Mouse (Mus musculus) limb, embryonic 10.5 days (tissue): ENCODE measurements around the gene Usp29. TPM values are rescaled to one million over a fixed set of nuclear protein-coding genes. Genes with fewer than 3 reads are reported as not detected.
"Not testable (repeated sequence)": the region's sequence is repeated elsewhere in the genome, so short reads cannot be mapped to it uniquely, and the experiment has no call there.

Source experiments
- DNase-seq: peaks from one replicate; pipeline ENCODE4 v3.0.0-alpha.2; 2017; ENCODE audit warnings: low spot score
- H3K27ac ChIP-seq: fragments of 300-500 bp; sonication (generic); 2 replicates; pipeline ENCODE4 v1.5.1; 2016; ENCODE audit warnings: mild to moderate bottlenecking
- H3K27me3 ChIP-seq: fragments of 300-500 bp; sonication (generic); 2 replicates; pipeline ENCODE4 v1.6.1; 2016; ENCODE audit warnings: low read depth, mild to moderate bottlenecking; ENCODE audit not compliant: poor library complexity, severe bottlenecking
- H3K36me3 ChIP-seq: fragments of 300-500 bp; sonication (generic); 2 replicates; pipeline ENCODE4 v1.6.1; 2016; ENCODE audit warnings: mild to moderate bottlenecking, moderate library complexity
- H3K4me1 ChIP-seq: fragments of 300-500 bp; sonication (generic); 2 replicates; pipeline ENCODE4 v1.6.1; 2016
- H3K4me3 ChIP-seq: fragments of 300-500 bp; sonication (generic); 2 replicates; pipeline ENCODE4 v1.5.1; 2016; ENCODE audit warnings: mild to moderate bottlenecking, moderate library complexity
- H3K9me3 ChIP-seq: fragments of 300-500 bp; sonication (generic); replicated peaks from 2 replicates; pipeline ENCODE4 v1.6.1; 2016; ENCODE audit warnings: mild to moderate bottlenecking
- WGBS: fragments of 180-500 bp; shearing (Covaris S2); methylation state at CpG from one replicate; pipeline ENCODE4 v1.1.7; 2016; 5-methylcytosine and 5-hydroxymethylcytosine counted together
- microRNA counts: library from miRNA; unstranded; fragments of <30 nt; microRNA quantifications from one replicate; lab custom pipeline; 2017
- microRNA-seq: library from miRNA; unstranded; fragments of <30 nt; microRNA quantifications from one replicate; pipeline ENCODE4, GENCODE M21; 2017
- polyA plus RNA-seq: library from polyadenylated mRNA; unstranded; fragments of >200 nt; fragmentation: Nextera tagmentation; extraction: Ambion mirVana; gene quantifications from 2 replicates; pipeline ENCODE4 v1.2.1, GENCODE M21; 2016

Usp29 gene
- polyA plus RNA-seq, 1 experiment from 2014 or later, result 25.4 TPM

DNA sequence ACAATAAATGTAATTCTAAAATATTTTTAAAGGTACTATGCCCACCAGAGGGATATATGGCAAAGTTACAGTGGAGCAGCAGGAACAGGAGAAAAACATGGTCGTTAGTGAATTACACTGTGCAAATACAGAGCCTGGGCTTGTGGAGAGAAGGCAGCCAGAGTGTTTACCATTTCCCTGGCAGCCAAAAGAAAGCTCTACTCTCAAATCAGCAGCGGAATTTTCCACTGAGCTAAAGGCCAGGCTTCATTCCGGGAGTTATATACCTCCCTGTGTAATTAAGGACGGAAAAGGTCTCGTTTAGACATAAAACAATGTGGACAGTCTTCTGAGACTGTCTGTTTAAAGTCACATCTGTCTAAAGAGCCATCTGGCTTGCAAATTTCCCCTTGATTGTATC, 204.4 kb downstream of the Usp29 start:
- H3K9me3 ChIP-seq, result no peaks in the 10 kb centered on the region
- DNase-seq, result no peak
- 42% methylated on average over 5 of the region's 5 CpGs for WGBS

DNA sequence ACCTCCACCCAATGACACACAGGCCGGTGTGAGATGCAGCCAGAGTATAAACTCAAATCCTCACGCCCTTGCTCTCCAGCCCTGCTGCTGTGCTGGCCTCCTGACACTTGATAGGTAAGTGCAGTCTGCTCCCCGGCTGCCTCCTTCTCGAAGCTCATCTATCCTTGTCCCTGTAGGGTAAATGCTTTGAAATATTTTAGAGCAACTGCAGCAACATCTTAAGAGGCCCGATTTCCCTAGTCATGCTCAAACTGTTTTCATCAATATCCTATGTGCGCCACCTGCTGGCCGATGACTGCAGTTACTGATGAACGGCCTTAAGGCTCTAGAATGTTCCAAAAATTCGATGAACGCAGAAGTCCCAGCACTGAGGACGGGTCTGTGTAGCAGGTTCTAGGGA, 206.7 kb downstream of the Usp29 start:
- 46% methylated on average over 11 of the region's 11 CpGs for WGBS
- peak; percentile 86 for DNase-seq

More for the DNA sequence above, 204.4 kb downstream of the Usp29 start:
- Histone ChIP-seq H3K36me3 (no peaks in the 10 kb centered on the region), H3K27ac (no peak overlapping the region), H3K4me1 (peaks cover 12% of the 10 kb centered on the region), H3K27me3 (no peaks in the 10 kb centered on the region), H3K4me3 (no peak overlapping the region)

DNA sequence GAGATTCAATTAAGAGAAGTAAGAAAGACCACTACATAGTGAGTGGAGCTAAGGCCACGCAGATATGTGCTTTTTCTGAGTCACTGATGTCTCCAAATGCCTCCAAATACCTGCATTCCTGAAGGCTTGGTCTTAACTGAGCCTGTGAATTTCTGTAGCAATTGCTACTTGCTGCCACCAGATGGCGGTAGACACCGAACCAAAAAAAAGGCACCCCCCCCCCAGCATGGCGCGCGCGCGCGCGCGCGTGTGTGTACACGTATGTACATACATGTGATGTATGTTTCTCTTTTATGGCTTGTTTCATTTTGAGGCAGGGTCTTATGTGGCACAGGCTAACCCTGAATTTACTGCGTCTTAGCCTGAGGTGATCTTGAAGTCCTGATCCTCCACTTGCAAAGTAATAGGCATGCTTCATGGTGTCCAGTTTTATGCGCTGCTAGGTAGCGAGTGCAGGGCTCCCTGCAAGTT, 210.4 kb downstream of the Usp29 start:
- H3K36me3 ChIP-seq, result no peaks in the 10 kb centered on the region
- no peaks in the 10 kb centered on the region for H3K4me1 ChIP-seq
- DNase-seq, result peak; percentile 74
- H3K27ac ChIP-seq, result no peak overlapping the region
- WGBS, result 27% methylated on average over 16 of the region's 16 CpGs
- no peaks in the 10 kb centered on the region for H3K9me3 ChIP-seq
- no peak overlapping the region; the same call in 1 of the 2 replicates for H3K4me3 ChIP-seq
- H3K27me3 ChIP-seq, result no peaks in the 10 kb centered on the region

More for the DNA sequence above, 206.7 kb downstream of the Usp29 start:
- Histone ChIP-seq H3K36me3 (no peaks in the 10 kb centered on the region), H3K27ac (peak overlapping the region; percentile 54; the same call in 1 of the 2 replicates), H3K4me3 (no peak overlapping the region), H3K27me3 (no peaks in the 10 kb centered on the region), H3K9me3 (no peaks in the 10 kb centered on the region), H3K4me1 (peaks cover 12% of the 10 kb centered on the region)

DNA sequence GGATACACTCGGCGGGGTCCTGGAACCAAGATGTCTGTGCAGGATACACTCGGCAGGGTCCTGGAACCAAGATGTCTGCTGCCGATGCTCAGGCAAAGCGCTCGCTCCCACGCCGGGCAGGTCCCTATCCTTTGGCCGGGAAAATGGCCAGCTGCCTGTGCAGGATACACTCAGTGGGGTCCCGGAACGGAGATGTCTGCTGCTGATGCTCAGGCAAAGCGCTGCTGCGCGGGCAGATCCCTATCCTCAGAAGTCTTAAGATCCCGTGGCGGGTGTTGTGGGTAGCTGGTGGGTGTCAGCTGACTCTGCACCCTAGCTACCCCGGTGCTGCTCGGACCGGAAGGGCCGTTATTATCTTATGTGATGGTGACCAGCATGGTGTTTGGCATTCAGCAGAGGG, 217.7 kb downstream of the Usp29 start:
- WGBS, result 93% methylated on average over 20 of the region's 20 CpGs
- H3K36me3 ChIP-seq, H3K27me3 ChIP-seq: not testable (repeated sequence)

DNA sequence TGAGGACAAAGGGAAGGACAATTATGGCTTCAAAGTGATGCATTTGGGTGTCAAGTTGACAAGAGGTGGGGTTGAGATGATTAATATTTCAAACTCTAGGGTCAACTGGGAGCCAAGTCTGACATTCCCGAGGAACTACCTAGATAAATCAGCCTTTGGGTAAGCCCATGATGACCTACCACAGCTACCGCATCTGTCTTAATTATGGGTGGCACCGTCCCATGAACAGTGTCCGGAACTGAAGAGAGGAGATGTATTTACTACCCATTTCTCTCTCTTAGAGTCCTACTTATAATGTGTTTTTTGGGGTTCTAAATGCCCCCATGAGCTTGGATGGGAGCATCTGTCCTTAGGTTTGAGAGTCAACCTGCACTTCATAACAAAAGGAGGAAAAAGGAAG, 226.2 kb downstream of the Usp29 start:
- 82% methylated on average over 4 of the region's 4 CpGs for WGBS
- Histone ChIP-seq H3K9me3 (no peaks in the 10 kb centered on the region), H3K4me3 (no peak overlapping the region), H3K36me3 (no peaks in the 10 kb centered on the region), H3K27ac (no peak overlapping the region), H3K27me3 (no peaks in the 10 kb centered on the region), H3K4me1 (no peaks in the 10 kb centered on the region)
- DNase-seq, result no peak

More for the DNA sequence above, 217.7 kb downstream of the Usp29 start:
- H3K27ac ChIP-seq, DNase-seq, H3K4me1 ChIP-seq, H3K9me3 ChIP-seq, H3K4me3 ChIP-seq: not testable (repeated sequence)

DNA sequence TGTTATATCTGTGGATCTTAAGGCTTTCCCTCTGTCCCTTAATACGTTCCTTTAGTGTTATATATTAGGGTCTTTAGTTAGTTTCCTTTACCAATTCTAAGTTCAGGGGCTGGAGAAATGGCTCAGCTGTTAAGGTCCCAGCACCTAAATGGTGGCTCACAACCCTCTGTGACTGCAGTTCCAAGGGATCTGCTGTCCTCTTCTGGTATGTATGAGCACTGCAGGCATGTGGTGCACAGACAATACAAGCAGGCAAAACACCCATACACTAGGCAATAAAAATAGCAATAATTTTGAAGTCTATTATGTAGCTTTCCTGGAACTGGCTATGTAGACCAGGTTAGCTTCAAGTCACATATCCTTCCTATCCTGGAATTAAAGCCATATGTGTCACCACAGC, 228.2 kb downstream of the Usp29 start:
- Histone ChIP-seq H3K4me1 (no peaks in the 10 kb centered on the region), H3K27me3 (no peaks in the 10 kb centered on the region), H3K27ac (no peak overlapping the region), H3K4me3 (no peak overlapping the region), H3K36me3 (no peaks in the 10 kb centered on the region), H3K9me3 (no peaks in the 10 kb centered on the region)
- WGBS, result 97% methylated on average over 1 of the region's 1 CpGs
- DNase-seq, result no peak

DNA sequence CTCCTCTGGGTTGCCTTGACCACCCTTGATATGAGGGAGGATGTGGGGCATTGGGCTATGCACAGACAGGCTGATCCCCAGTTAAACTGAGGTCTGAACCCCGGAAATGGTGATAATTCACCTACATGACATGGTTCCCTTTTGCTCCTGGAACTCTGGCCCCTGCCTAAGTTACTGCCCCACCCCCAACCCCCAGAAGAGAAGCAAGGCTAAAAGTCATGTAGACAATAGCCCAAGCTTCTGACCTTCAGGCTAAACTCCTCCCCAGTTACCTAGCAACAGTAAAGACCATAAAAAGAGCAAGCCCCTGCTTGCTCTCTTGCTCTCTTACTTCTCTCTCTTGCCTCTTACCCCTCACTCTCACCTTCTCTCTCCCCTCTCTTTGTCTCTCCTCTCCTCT, 243.2 kb downstream of the Usp29 start:
- Histone ChIP-seq H3K36me3 (no peaks in the 10 kb centered on the region), H3K4me3 (no peak overlapping the region), H3K27ac (no peak overlapping the region), H3K9me3 (no peaks in the 10 kb centered on the region), H3K27me3 (no peaks in the 10 kb centered on the region), H3K4me1 (no peaks in the 10 kb centered on the region)
- WGBS, result 75% methylated on average over 1 of the region's 1 CpGs
- no peak for DNase-seq

DNA sequence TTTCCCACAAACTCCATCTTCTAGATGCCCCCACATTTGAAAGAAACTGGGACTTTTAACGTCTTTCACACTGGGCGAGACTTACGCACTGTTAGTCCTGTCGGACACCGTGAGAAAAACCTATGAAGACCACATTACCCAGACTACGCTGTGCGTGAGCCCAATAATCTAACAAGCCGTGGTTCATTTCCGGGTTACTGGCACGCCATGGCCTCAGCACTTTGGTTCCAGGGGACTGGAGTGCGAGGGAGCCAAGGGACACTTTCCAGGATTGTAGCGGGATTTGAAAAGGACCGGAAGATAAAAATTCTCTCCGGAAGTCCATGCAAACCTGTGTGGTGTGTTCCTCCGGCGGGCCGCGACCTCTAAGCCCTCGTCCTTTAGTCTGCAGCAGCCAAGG, 246.5 kb downstream of the Usp29 start:
- Histone ChIP-seq H3K9me3 (no peaks in the 10 kb centered on the region), H3K27ac (no peak overlapping the region), H3K27me3 (no peaks in the 10 kb centered on the region), H3K36me3 (no peaks in the 10 kb centered on the region), H3K4me3 (no peak overlapping the region), H3K4me1 (no peaks in the 10 kb centered on the region)
- 92% methylated on average over 19 of the region's 19 CpGs for WGBS
- no peak for DNase-seq

DNA sequence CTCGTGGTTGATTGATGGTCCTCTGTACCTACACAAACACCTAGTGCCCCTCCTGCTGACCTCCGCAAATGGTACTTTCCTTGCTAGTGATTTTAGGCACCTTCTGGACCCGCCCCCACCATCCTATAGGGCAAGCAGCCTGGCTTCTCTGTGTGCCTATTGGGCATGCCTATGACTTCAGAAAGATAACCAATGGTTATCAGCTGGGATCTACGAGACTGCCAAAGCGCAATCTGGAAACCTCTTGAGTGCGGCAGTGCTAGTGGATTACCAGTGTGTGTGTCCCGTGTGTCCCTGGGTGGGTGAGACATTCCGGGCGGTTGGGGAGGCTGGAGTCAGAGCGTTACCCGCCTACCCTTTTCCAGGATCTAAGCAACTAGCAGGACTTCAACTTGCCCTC, 264.9 kb downstream of the Usp29 start, which contains the start of gene Aurkc:
Gene Aurkc, plus strand, starts transcription at position 50 of the 400 bp plus-strand sequence.
- not testable (repeated sequence) for H3K4me3 ChIP-seq, H3K4me1 ChIP-seq, H3K9me3 ChIP-seq, DNase-seq, H3K36me3 ChIP-seq, H3K27me3 ChIP-seq, H3K27ac ChIP-seq
- WGBS, result 84% methylated on average over 11 of the region's 11 CpGs

DNA sequence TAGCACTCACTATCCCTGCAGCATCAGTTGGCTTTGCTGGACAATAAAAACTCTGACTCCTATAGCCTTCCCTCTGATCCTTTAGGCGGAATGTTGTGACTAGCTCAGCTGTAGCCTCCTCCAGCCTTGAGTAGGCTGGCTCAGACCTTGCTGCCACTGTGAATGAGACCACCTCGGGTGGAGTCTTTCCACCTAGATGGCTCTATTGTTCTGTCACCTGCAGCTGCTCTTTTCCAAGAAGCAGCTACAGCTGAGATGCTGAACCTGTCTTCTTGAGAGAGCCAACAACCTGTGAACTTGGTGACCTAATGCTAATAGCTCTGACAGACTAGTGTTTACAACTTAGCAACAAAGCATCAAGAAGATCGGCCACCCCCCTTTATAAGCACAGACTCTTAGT, 268.5 kb downstream of the Usp29 start:
- H3K4me3 ChIP-seq, H3K27ac ChIP-seq, H3K36me3 ChIP-seq, H3K4me1 ChIP-seq, H3K27me3 ChIP-seq, DNase-seq, H3K9me3 ChIP-seq: not testable (repeated sequence)
- 58% methylated on average over 3 of the region's 3 CpGs for WGBS

DNA sequence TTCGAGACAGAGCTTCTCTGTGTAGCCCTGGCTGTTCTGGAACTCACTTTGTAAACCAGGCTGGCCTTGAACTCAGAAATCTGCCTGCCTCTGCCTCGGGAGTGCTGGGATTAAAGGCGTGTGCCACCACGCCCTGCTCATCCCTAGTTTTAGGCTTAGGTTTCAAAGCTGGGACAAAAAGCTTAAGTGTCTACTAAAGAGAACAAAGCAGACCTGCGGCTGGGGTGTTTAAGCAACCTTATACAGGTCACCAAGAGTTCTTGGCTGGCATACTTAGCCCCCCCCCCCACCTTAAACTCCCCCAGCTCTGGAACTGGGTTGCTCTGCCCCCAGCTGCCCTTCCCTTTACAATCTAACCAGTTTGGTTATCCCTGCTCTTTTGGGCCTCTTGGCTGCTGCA, 275.1 kb downstream of the Usp29 start:
- H3K4me3 ChIP-seq, H3K36me3 ChIP-seq, H3K9me3 ChIP-seq, DNase-seq, H3K27me3 ChIP-seq, H3K4me1 ChIP-seq, H3K27ac ChIP-seq: not testable (repeated sequence)
- 88% methylated on average over 5 of the region's 5 CpGs for WGBS

MicroRNA genes within 50 kb of the gene (microRNA counts, 519-probe panel; counts per million panel counts)
- 684 counts per million, percentile 72 among the panel's probes with 10 or more counts for microRNA mmu-miR-3099 (lab: Ali Mortazavi, UCI)

Small RNA genes lying within 50 kb of the gene (microRNA-seq; reads per million reads assigned to microRNA genes)
- 49.2 reads per million, percentile 41 among the genes with 10 or more reads in this experiment for gene Mir3099

Other genes starting within 250 kb of the Usp29 start
- not detected in 2 replicates for gene Olfr5, start 243.6 kb upstream of the Usp29 start, polyA plus RNA-seq
- gene Olfr1347, start 230.8 kb upstream of the Usp29 start, polyA plus RNA-seq, result not detected in 2 replicates
- not detected in 2 replicates for gene Olfr1348, start 221.8 kb upstream of the Usp29 start, polyA plus RNA-seq
- gene Olfr1349, start 207.6 kb upstream of the Usp29 start, polyA plus RNA-seq, result not detected in 2 replicates
- gene Olfr1350, start 165.7 kb upstream of the Usp29 start, polyA plus RNA-seq, result not detected in 2 replicates
- gene Zim1, start 34.1 kb upstream of the Usp29 start, polyA plus RNA-seq, result 2.7 and 3.8 TPM in 2 replicates
- 378 and 427 TPM in 2 replicates for gene Peg3, start 147 bp upstream of the Usp29 start, polyA plus RNA-seq